ENCODE assay signal across 8 mouse cellular contexts in genomic region chr6:134898095-134898965, GRCm38 (mm10). TPM values are rescaled to one million over a fixed set of nuclear protein-coding genes. Genes with fewer than 3 reads are reported as not detected.
A peak's percentile ranks its signal among the peaks of the same experiment; 100 is the strongest.
DNase-seq lines count a peak whose midpoint lies in the region; ATAC-seq lines count a peak whose summit lies in the region.

Gpr19 (minus strand) TSS chr6:134898578.

- peak; percentile 88 to 91 for DNase-seq in adrenal gland, adult 18-20 months (ENCODE audit: low spot score in 2 of 2)
- peak; percentile 96 for DNase-seq in embryo, embryonic 10.5 days (ENCODE audit: low spot score)
- peak; percentile 93 for DNase-seq in gastrocnemius, postnatal 14 days
- peak; percentile 85 to 90 for DNase-seq in left cerebral cortex, postnatal 14 days (ENCODE audit: low spot score in 2 of 2)
- DNase-seq in right cerebral cortex, postnatal 36 days (ENCODE audit: low spot score in 2 of 2), result peak; percentile 74 to 78
- peak; percentile 88 to 91 for DNase-seq in urinary bladder, postnatal 4 days (ENCODE audit: low spot score in 2 of 2)

- intact Hi-C loops in gastrocnemius, postnatal 14 days (cut with DNase I; ENCODE audit: low total_unique reads), result no loop called here
- intact Hi-C loops in left cerebral cortex, postnatal 14 days (cut with DNase I), result loop anchor here (2.0 kb wide), 1 partner anchor 18 kb away; no protein-coding TSS in a partner anchor

- ATAC-seq in inflammation-experienced regulatory T-cells, adult 6 months, result peak; percentile 63
- peak; percentile 66 for ATAC-seq in megakaryocyte-erythroid progenitor cell, adult 5-6 weeks (replicated peaks; ENCODE audit: low FRiP score, low TSS enrichment, poor library complexity, severe bottlenecking)

RNA-seq across cellular contexts. Expression of gene Gpr19, which starts in this region (rescaled TPM):
- 1 to 10 TPM; 5.3 to 6.5 TPM for total RNA-seq in adrenal gland, adult 18-20 months (2021)
- total RNA-seq in gastrocnemius, postnatal 14 days (2021), result 1 to 10 TPM; 5.5 to 5.8 TPM
- polyA plus RNA-seq in inflammation-experienced regulatory T-cells, adult 6 months (2017; shearing (Covaris generic)), result 1 to 10 TPM; 5.7 to 9.1 (median 6.8) TPM
- 10 to 100 TPM; 27.5 to 28.0 TPM for total RNA-seq in left cerebral cortex, postnatal 14 days (2021)
- 6.5 and 6.9 TPM in 2 replicates for total RNA-seq in megakaryocyte-erythroid progenitor cell, adult 5-6 weeks (2014; fragmentation: Nextera tagmentation)
- 4.5 and 7.0 TPM in 2 replicates for total RNA-seq in megakaryocyte-erythroid progenitor cell, adult 5-6 weeks (2017)

Comparison
In these comparisons a context has a peak if more than half of its experiments do, and no peak if none do; other contexts are left out.
1. Peak in every context shown above with its lines: DNase-seq and ATAC-seq.